Mouse (Mus musculus) large intestine, adult 2 months (tissue): ENCODE data around the gene Ttll8. TPM values are rescaled to one million over a fixed set of nuclear protein-coding genes. Genes with fewer than 3 reads are reported as not detected.

ENCODE experiments used
- DNase-seq: peaks from one replicate; pipeline ENCODE4 v3.0.0-alpha.2; 2012; ENCODE audit warnings: low read depth, low spot score
- WGBS: fragments of 180-500 bp; shearing (Covaris S2); methylation state at CpG from one replicate; pipeline ENCODE4 v1.1.7; 2018; 5-methylcytosine and 5-hydroxymethylcytosine counted together
- polyA plus RNA-seq: library from polyadenylated mRNA; depleted of rRNA; stranded (reverse); fragments of >200 nt; gene quantifications from 2 replicates; pipeline ENCODE4 v1.2.3, GENCODE M21; 2012; rRNA removed

Ttll8 gene
- polyA plus RNA-seq, 1 experiment, result not detected

- no peak for DNase-seq
- WGBS, result 100% methylated on average over 1 of the region's 1 CpGs
Observed at GRCm38 (mm10) chr15:88848661-88849060, 105.6 kb downstream of the Ttll8 start.

- 95% methylated on average over 7 of the region's 7 CpGs for WGBS
- DNase-seq, result no peak
Observed at GRCm38 (mm10) chr15:88844966-88845365, 109.3 kb downstream of the Ttll8 start.

- DNase-seq, result no peak
- 55% methylated on average over 8 of the region's 8 CpGs for WGBS
Observed at GRCm38 (mm10) chr15:88843486-88844097, 110.6 kb downstream of the Ttll8 start.

GRCm38 (mm10) chr15:88842300-88842673 lies 111.9 kb downstream of the Ttll8 start:
- no peak for DNase-seq
- WGBS, result 83% methylated on average over 3 of the region's 3 CpGs

- no peak for DNase-seq
Observed at GRCm38 (mm10) chr15:88841580-88842299, 112.5 kb downstream of the Ttll8 start.

GRCm38 (mm10) chr15:88841160-88841559 lies 113.1 kb downstream of the Ttll8 start:
- 89% methylated on average over 2 of the region's 2 CpGs for WGBS
- no peak for DNase-seq

More at GRCm38 (mm10) chr15:88841580-88842299, 112.5 kb downstream of the Ttll8 start:
- WGBS, result 66% methylated on average over 3 of the region's 3 CpGs

Other genes with a start within 250 kb of the Ttll8 start
- 11.7 and 18.2 TPM in 2 replicates for gene Brd1, start 220.2 kb downstream of the Ttll8 start, polyA plus RNA-seq
- 6.4 and 8.3 TPM in 2 replicates for gene Zbed4, start 202.8 kb downstream of the Ttll8 start, polyA plus RNA-seq
- 22.8 and 25.5 TPM in 2 replicates for gene Alg12, start 135.1 kb downstream of the Ttll8 start, polyA plus RNA-seq
- 71.9 and 84.3 TPM in 2 replicates for gene Creld2, start 134.8 kb downstream of the Ttll8 start, polyA plus RNA-seq
- gene Pim3, start 92.2 kb downstream of the Ttll8 start, polyA plus RNA-seq, result 29.4 and 35.4 TPM in 2 replicates
- 0.04 and 0.05 TPM in 2 replicates for gene Mlc1, start 24.6 kb upstream of the Ttll8 start, polyA plus RNA-seq
- gene Mov10l1, start 28.5 kb upstream of the Ttll8 start, polyA plus RNA-seq, result not detected in 2 replicates
- 0.52 and 0.56 TPM in 2 replicates for gene Panx2, start 105.3 kb upstream of the Ttll8 start, polyA plus RNA-seq
- 85.2 and 93.7 TPM in 2 replicates for gene Trabd, start 120.7 kb upstream of the Ttll8 start, polyA plus RNA-seq
- 33.1 and 39.4 TPM in 2 replicates for gene Selenoo, start 134.7 kb upstream of the Ttll8 start, polyA plus RNA-seq
- 25.5 and 28.3 TPM in 2 replicates for gene Tubgcp6, start 168.7 kb upstream of the Ttll8 start, polyA plus RNA-seq
- 23.9 and 25.4 TPM in 2 replicates for gene Hdac10, start 174.3 kb upstream of the Ttll8 start, polyA plus RNA-seq
- gene Mapk12, start 186.3 kb upstream of the Ttll8 start, polyA plus RNA-seq, result 3.7 and 4.7 TPM in 2 replicates
- gene Mapk11, start 195.2 kb upstream of the Ttll8 start, polyA plus RNA-seq, result 3.6 and 4.4 TPM in 2 replicates
- gene Plxnb2, start 226.4 kb upstream of the Ttll8 start, polyA plus RNA-seq, result 273 and 310 TPM in 2 replicates
- gene Dennd6b, start 242.1 kb upstream of the Ttll8 start, polyA plus RNA-seq, result 10.8 and 11.2 TPM in 2 replicates